Mouse (Mus musculus) bone marrow macrophage, adult 2 months (primary cell): ENCODE measurements around the gene Trim31. TPM values are rescaled to one million over a fixed set of nuclear protein-coding genes. Genes with fewer than 3 reads are reported as not detected.

Experiments used
- H3K27ac ChIP-seq: 2 replicates; pipeline ENCODE4 v1.5.1; 2012; ENCODE audit warnings: low read depth, low read length; ENCODE audit not compliant: insufficient read depth
- H3K4me1 ChIP-seq: 2 replicates; pipeline ENCODE4 v1.6.1; 2012; ENCODE audit warnings: low read length; ENCODE audit not compliant: control insufficient read depth, insufficient read depth
- H3K4me3 ChIP-seq: 2 replicates; pipeline ENCODE4 v1.5.1; 2012; ENCODE audit warnings: mild to moderate bottlenecking, low read length, moderate library complexity; ENCODE audit not compliant: insufficient read depth
- CTCF ChIP-seq: IDR thresholded peaks from 2 replicates; pipeline ENCODE4 v1.5.1; 2012; ENCODE audit warnings: low read depth, mild to moderate bottlenecking, low read length, moderate library complexity
- POLR2A ChIP-seq: IDR thresholded peaks from 2 replicates; pipeline ENCODE4 v1.6.1; 2012; ENCODE audit warnings: mild to moderate bottlenecking, low read depth, low read length, borderline replicate concordance
- polyA plus RNA-seq: library from polyadenylated mRNA; stranded (reverse); fragments of >200 nt; gene quantifications from 2 replicates; pipeline ENCODE4 v1.2.4, GENCODE M21; 2012; ENCODE audit not compliant: missing spikeins, insufficient read depth, insufficient read length

Gene Trim31
- polyA plus RNA-seq, 1 experiment: not detected

- H3K27ac ChIP-seq: no peak overlapping the region
- no peak overlapping the region for H3K4me3 ChIP-seq
- TF ChIP-seq POLR2A (no peak), CTCF (no peak)
- H3K4me1 ChIP-seq: no peaks in the 10 kb centered on the region
Observed at GRCm38 (mm10) chr17:36893387-36893786, 4.5 kb upstream of the Trim31 start.

GRCm38 (mm10) chr17:36896583-36896982 lies 1.3 kb upstream of the Trim31 start:
- no peak for TF ChIP-seq CTCF
- TF ChIP-seq POLR2A: no peak
- no peak overlapping the region for H3K4me3 ChIP-seq
- no peak overlapping the region for H3K27ac ChIP-seq
- no peaks in the 10 kb centered on the region for H3K4me1 ChIP-seq

GRCm38 (mm10) chr17:36897065-36897464 lies 853 bp upstream of the Trim31 start:
- TF ChIP-seq CTCF (no peak), POLR2A (no peak)
- Histone ChIP-seq H3K4me3 (no peak overlapping the region), H3K4me1 (no peaks in the 10 kb centered on the region), H3K27ac (no peak overlapping the region)

GRCm38 (mm10) chr17:36899376-36899775 lies 1.5 kb downstream of the Trim31 start:
- Histone ChIP-seq H3K27ac (no peak overlapping the region), H3K4me1 (peaks cover 6% of the 10 kb centered on the region), H3K4me3 (no peak overlapping the region)
- no peak for TF ChIP-seq POLR2A
- TF ChIP-seq CTCF: no peak

- no peak overlapping the region for H3K4me3 ChIP-seq
- peaks cover 11% of the 10 kb centered on the region for H3K4me1 ChIP-seq
- H3K27ac ChIP-seq: no peak overlapping the region
- TF ChIP-seq CTCF (no peak), POLR2A (no peak)
Observed at GRCm38 (mm10) chr17:36900001-36900400, 2.1 kb downstream of the Trim31 start.

DNA sequence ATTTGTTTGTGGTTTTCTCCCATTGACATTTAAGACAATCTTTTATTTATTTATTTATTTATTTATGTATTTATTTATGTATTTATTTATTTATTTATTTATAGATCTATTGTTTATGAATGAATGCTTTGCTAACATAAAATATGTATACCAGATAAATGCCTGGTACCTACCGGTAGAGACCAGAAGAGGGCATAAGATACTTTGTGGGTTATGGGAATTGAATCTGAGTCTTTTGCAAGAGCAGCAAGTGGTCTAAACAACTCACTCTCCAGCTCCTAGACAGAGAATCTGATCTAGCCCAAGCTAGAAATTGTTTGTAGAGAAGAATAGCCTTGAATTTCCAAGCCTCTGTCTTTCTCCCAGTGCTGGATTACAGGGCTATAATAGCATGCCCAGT lies 2.8 kb downstream of the Trim31 start:
- TF ChIP-seq CTCF (no peak), POLR2A (no peak)
- H3K4me3 ChIP-seq: no peak overlapping the region
- peaks cover 18% of the 10 kb centered on the region for H3K4me1 ChIP-seq
- H3K27ac ChIP-seq: no peak overlapping the region

DNA sequence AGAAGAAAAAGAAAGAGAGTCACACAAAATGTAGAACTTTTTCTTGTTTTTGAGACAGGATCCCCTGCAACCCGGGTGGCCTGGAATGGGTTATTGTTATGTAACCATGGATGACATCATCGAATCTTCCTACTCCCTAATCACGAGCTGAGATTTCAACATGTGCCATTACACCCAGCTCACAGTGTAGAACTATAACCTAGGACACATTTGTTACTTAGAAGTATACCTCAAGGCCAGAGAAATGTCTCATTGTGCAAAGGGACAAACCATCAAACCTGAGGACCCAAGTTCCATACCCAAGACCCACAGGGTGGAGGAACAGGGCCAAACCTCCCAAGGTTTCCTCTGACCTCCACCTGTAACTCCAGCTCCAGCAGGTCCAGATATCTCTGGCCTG lies 5.7 kb downstream of the Trim31 start:
- Histone ChIP-seq H3K27ac (peak overlapping the region; percentile 89), H3K4me3 (no peak overlapping the region), H3K4me1 (peaks cover 18% of the 10 kb centered on the region)
- no peak for TF ChIP-seq POLR2A
- TF ChIP-seq CTCF: no peak

- TF ChIP-seq CTCF: no peak
- no peak overlapping the region for H3K4me3 ChIP-seq
- no peak overlapping the region for H3K27ac ChIP-seq
- H3K4me1 ChIP-seq: peaks cover 16% of the 10 kb centered on the region
Observed at GRCm38 (mm10) chr17:36908235-36908634, 10.3 kb downstream of the Trim31 start.

GRCm38 (mm10) chr17:36909802-36910201 lies 11.9 kb downstream of the Trim31 start:
- TF ChIP-seq CTCF (no peak), POLR2A (no peak)
- Histone ChIP-seq H3K27ac (no peak overlapping the region), H3K4me3 (no peak overlapping the region), H3K4me1 (peaks cover 9% of the 10 kb centered on the region)

- Histone ChIP-seq H3K4me1 (no peaks in the 10 kb centered on the region), H3K4me3 (no peak overlapping the region), H3K27ac (no peak overlapping the region)
- TF ChIP-seq CTCF (no peak), POLR2A (no peak)
Observed at GRCm38 (mm10) chr17:36912031-36912430, 14.1 kb downstream of the Trim31 start.

- Histone ChIP-seq H3K27ac (no peak overlapping the region), H3K4me1 (no peaks in the 10 kb centered on the region), H3K4me3 (no peak overlapping the region)
- TF ChIP-seq CTCF (no peak), POLR2A (no peak)
Observed at GRCm38 (mm10) chr17:36914108-36914507, 16.2 kb downstream of the Trim31 start.
